Mouse (Mus musculus) C2C12 (cell line): Measurements from ENCODE around the gene Ggta1.

ENCODE experiments used
- CTCF ChIP-seq: IDR thresholded peaks from one replicate; pipeline ENCODE4 v1.5.1; 2011; ENCODE audit not compliant: control insufficient read depth, insufficient read depth, insufficient read length
- FOSL1 ChIP-seq: IDR thresholded peaks from one replicate; pipeline ENCODE4 v1.8.0; 2011; ENCODE audit warnings: mild to moderate bottlenecking, low read length; ENCODE audit not compliant: poor library complexity, insufficient read depth, severe bottlenecking
- MYOG ChIP-seq: IDR thresholded peaks from one replicate; pipeline ENCODE4 v1.6.1; 2011; ENCODE audit not compliant: control insufficient read depth, insufficient read length; ENCODE audit errors: extremely low read depth

GRCm38 (mm10) chr2:35423711-35424339, 39.2 kb downstream of the Ggta1 start:
- TF ChIP-seq MYOG (no peak), CTCF (no peak), FOSL1 (no peak)
